Mouse (Mus musculus): Measurements from ENCODE around the gene Pgam2. TPM values are rescaled to one million over a fixed set of nuclear protein-coding genes. Genes with fewer than 3 reads are reported as not detected.

Gene Pgam2
- polyA plus RNA-seq, 1 experiment from 2014 or later: 18.2 TPM

DNA sequence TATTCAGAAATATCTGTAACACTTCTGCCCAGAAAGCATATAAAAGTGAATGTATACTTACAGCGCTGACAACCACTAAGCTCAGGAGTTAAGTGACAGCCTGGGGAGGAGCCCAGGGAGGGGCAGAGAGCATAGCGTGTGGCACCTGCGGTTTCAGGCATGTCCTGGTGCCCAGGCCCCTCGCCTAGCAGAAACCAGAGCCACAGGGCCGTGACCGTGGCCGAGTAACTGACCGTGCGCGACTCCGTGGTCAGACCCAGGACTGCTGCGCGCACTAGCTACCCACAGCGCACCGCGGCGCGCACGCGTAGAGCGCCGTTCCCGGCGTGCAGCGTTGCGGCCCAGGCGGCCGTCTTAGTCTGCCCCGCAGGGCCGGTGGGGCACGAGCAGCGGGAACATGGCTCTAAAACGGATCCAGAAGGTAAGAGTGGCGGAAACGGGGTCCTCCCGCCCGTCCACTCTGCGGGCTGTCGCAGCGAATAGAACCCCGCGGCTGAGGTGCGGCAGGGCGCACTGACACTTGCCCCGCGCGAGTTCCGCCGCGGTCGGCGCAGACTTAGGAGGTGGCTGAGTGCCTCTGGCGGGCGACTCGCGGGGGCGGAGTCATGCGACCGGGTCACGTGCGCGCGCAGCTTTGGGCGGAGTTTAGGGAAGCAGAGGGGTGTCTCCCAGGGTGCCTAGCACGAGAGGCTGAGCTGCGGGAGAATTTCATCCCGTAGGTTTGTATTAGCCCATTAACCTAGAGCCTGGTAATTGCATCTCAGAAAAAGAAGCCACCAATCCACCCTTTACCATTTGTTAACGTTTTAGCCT is 41.5 kb downstream of the Pgam2 start, which contains the start of gene Urgcp:
TSS of gene Urgcp (minus strand) at position 557 of the 813 bp plus-strand sequence.
- WGBS: under 1% methylated on average over 68 of the region's 68 CpGs
- Histone ChIP-seq H3K27ac (peak within 1 kb of the TSS; percentile 90), H3K27me3 (no peaks in the 10 kb centered on the region), H3K4me3 (peak within 1 kb of the TSS; percentile 70), H3K4me1 (peaks cover 7% of the 10 kb centered on the region; the same call in 1 of the 2 replicates), H3K4me2 (replicated peaks) (peak within 1 kb of the TSS; percentile 66), H3K36me3 (0 out of 2 replicates have a peak, but pooled peaks cover 6% of the 10 kb centered on the region), H3K9me3 (no peaks in the 10 kb centered on the region), H3K9ac (peak within 1 kb of the TSS; percentile 82)
- ATAC-seq (ENCODE audit: insufficient number of reproducible peaks, insufficient read depth, low FRiP score, low TSS enrichment): peak; percentile 98

GRCm38 (mm10) chr11:5753755-5754154 is 49.8 kb downstream of the Pgam2 start:
- Histone ChIP-seq H3K27me3 (no peaks in the 10 kb centered on the region), H3K9ac (no peak overlapping the region), H3K9me3 (0 out of 2 replicates have a peak, but pooled peaks cover 5% of the 10 kb centered on the region), H3K36me3 (0 out of 2 replicates have a peak, but pooled peaks cover 5% of the 10 kb centered on the region), H3K4me2 (replicated peaks) (no peak overlapping the region), H3K4me3 (no peak overlapping the region), H3K4me1 (no peaks in the 10 kb centered on the region), H3K27ac (no peak overlapping the region)
- WGBS: 83% methylated on average over 2 of the region's 2 CpGs
- no peak for ATAC-seq (ENCODE audit: insufficient number of reproducible peaks, insufficient read depth, low FRiP score, low TSS enrichment)

Other genes starting within 250 kb of the Pgam2 start
- gene Ankrd36, start 234.0 kb downstream of the Pgam2 start, polyA plus RNA-seq (2016; fragmentation: Nextera tagmentation; extraction: Ambion mirVana): 0.13 TPM in 1 of 2 replicates, not detected in the other
- gene Mrps24, start 88.1 kb downstream of the Pgam2 start, polyA plus RNA-seq (2016; fragmentation: Nextera tagmentation; extraction: Ambion mirVana): 184 and 189 TPM in 2 replicates
- 27.4 and 28.6 TPM in 2 replicates for gene Urgcp, start 41.4 kb downstream of the Pgam2 start, polyA plus RNA-seq (2016; fragmentation: Nextera tagmentation; extraction: Ambion mirVana)
- gene Dbnl, start 15.2 kb downstream of the Pgam2 start, polyA plus RNA-seq (2016; fragmentation: Nextera tagmentation; extraction: Ambion mirVana): 132 and 139 TPM in 2 replicates
- gene Polm, start 34.3 kb upstream of the Pgam2 start, polyA plus RNA-seq (2016; fragmentation: Nextera tagmentation; extraction: Ambion mirVana): 9.9 and 10.2 TPM in 2 replicates
- gene Aebp1, start 58.2 kb upstream of the Pgam2 start, polyA plus RNA-seq (2016; fragmentation: Nextera tagmentation; extraction: Ambion mirVana): 28.5 and 29.1 TPM in 2 replicates
- gene Pold2, start 74.6 kb upstream of the Pgam2 start, polyA plus RNA-seq (2016; fragmentation: Nextera tagmentation; extraction: Ambion mirVana): 122 and 127 TPM in 2 replicates
- gene Myl7, start 95.0 kb upstream of the Pgam2 start, polyA plus RNA-seq (2016; fragmentation: Nextera tagmentation; extraction: Ambion mirVana): 2.0 and 3.2 TPM in 2 replicates
- 2.7 and 3.5 TPM in 2 replicates for gene Gck, start 146.3 kb upstream of the Pgam2 start, polyA plus RNA-seq (2016; fragmentation: Nextera tagmentation; extraction: Ambion mirVana)
- gene Ykt6, start 152.0 kb upstream of the Pgam2 start, polyA plus RNA-seq (2016; fragmentation: Nextera tagmentation; extraction: Ambion mirVana): 57.7 and 58.2 TPM in 2 replicates